Mouse (Mus musculus) testis, adult 2 months (tissue): ENCODE results near the gene Tspo2. TPM values are rescaled to one million over a fixed set of nuclear protein-coding genes. Genes with fewer than 3 reads are reported as not detected.

Experiments
- H3K27ac ChIP-seq: fragments of 200-500 bp; 2 replicates; pipeline ENCODE4 v1.5.1; 2012; ENCODE audit warnings: low read depth, low read length; ENCODE audit not compliant: control insufficient read depth, insufficient read depth
- H3K27me3 ChIP-seq: fragments of 200-500 bp; 2 replicates; pipeline ENCODE4 v1.6.1; 2012; ENCODE audit warnings: mild to moderate bottlenecking, low read length, moderate library complexity; ENCODE audit not compliant: control insufficient read depth, insufficient read depth
- H3K36me3 ChIP-seq: fragments of 200-500 bp; 2 replicates; pipeline ENCODE4 v1.6.1; 2012; ENCODE audit warnings: mild to moderate bottlenecking, low read length; ENCODE audit not compliant: control insufficient read depth, insufficient read depth
- H3K4me1 ChIP-seq: fragments of 200-500 bp; 2 replicates; pipeline ENCODE4 v1.6.1; 2012; ENCODE audit warnings: low read length; ENCODE audit not compliant: control insufficient read depth, insufficient read depth
- H3K4me3 ChIP-seq: fragments of 200-500 bp; 2 replicates; pipeline ENCODE4 v1.5.1; 2012; ENCODE audit warnings: low read depth, mild to moderate bottlenecking, low read length, moderate library complexity, mixed read lengths; ENCODE audit not compliant: control insufficient read depth
- CTCF ChIP-seq: fragments of 200-500 bp; IDR thresholded peaks from 2 replicates; pipeline ENCODE4 v1.5.1; 2012; ENCODE audit warnings: low read depth, mild to moderate bottlenecking, inconsistent platforms, low read length, moderate library complexity; ENCODE audit not compliant: control insufficient read depth, insufficient read depth, insufficient replicate concordance
- POLR2A ChIP-seq: fragments of 200-500 bp; IDR thresholded peaks from 2 replicates; pipeline ENCODE4 v1.6.1; 2012; ENCODE audit warnings: low read depth, mild to moderate bottlenecking, inconsistent platforms, low read length, moderate library complexity; ENCODE audit not compliant: control insufficient read depth
- polyA plus RNA-seq: library from polyadenylated mRNA; depleted of rRNA; stranded (reverse); fragments of >200 nt; gene quantifications from 2 replicates; pipeline ENCODE4 v1.2.3, GENCODE M21; 2012; rRNA removed

Tspo2 gene
- polyA plus RNA-seq, 1 experiment = not detected

GRCm38 (mm10) chr17:48404706-48405105 lies 46.6 kb downstream of the Tspo2 start:
- TF ChIP-seq POLR2A = no peak
- TF ChIP-seq CTCF = no peak

DNA sequence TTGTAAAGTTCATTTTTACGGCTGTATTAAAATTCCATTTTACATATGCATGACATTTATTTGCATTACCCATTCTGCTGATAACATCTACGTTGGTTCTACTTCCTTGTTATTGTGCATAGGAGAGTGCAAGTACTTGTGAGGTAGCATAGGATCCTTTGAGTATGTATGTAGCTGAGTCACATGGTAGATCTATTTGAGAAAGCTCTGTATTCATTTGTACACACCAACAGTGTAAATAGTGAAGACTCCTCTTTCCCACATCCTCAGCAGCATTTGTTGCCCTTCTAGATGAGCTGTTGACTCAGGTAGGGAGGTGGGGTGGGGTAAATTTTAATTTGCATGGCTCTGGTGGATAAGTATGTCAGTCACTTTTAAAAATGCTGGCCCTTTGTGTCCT lies 47.5 kb downstream of the Tspo2 start:
- H3K27me3 ChIP-seq = no peaks in the 10 kb centered on the region
- no peak overlapping the region for H3K4me3 ChIP-seq
- TF ChIP-seq POLR2A (no peak), CTCF (no peak)
- no peak overlapping the region for H3K27ac ChIP-seq
- H3K4me1 ChIP-seq = no peaks in the 10 kb centered on the region; the same call in 1 of the 2 replicates
- no peaks in the 10 kb centered on the region for H3K36me3 ChIP-seq

More at GRCm38 (mm10) chr17:48404706-48405105, 46.6 kb downstream of the Tspo2 start:
- no peaks in the 10 kb centered on the region for H3K36me3 ChIP-seq
- no peak overlapping the region for H3K4me3 ChIP-seq
- no peak overlapping the region for H3K27ac ChIP-seq
- H3K4me1 ChIP-seq = no peaks in the 10 kb centered on the region; the same call in 1 of the 2 replicates
- no peaks in the 10 kb centered on the region for H3K27me3 ChIP-seq

DNA sequence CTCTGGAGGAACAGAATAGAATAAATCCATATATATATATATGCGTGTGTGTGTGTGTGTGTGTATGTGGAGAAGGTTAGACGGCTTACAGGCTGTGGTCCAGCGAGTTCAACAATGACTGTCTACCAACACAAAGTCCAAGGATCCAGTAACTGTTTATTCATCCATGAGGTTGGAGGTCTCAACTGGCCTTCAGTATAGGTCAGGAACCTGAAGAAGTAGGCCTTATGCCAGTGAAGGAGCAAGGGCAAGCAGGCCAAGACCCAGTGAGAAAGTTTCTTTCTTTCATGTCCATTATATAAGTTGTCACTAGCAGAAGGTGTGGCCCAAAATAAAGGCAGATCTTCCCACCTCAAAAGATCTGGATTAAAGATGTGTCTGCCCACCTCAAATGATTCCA lies 48.6 kb downstream of the Tspo2 start:
- no peak overlapping the region for H3K4me3 ChIP-seq
- H3K36me3 ChIP-seq = no peaks in the 10 kb centered on the region; the same call in 1 of the 2 replicates
- no peaks in the 10 kb centered on the region; the same call in 1 of the 2 replicates for H3K4me1 ChIP-seq
- no peak overlapping the region for H3K27ac ChIP-seq
- TF ChIP-seq POLR2A = no peak
- no peak for TF ChIP-seq CTCF
- no peaks in the 10 kb centered on the region for H3K27me3 ChIP-seq

DNA sequence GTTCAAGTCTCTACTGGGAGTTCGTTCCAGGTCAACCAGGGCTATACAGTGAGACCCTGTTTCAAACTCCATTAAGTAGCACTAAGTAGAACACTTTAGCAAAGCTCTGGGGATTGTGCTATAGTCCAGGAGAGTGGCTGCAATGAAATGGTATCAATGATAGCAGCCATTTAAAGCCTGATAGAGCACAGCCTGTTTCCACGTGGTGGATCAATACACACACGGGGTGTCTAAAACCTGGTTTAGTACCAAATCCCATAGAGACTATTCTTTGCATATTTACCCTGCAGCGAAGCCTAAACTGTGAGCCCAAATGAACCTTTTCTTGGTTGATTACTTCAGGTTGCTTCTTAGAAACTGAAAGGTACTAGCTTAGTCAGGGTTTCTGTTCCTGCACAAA lies 49.6 kb downstream of the Tspo2 start:
- TF ChIP-seq POLR2A (no peak), CTCF (no peak)
- no peaks in the 10 kb centered on the region; the same call in 1 of the 2 replicates for H3K36me3 ChIP-seq
- H3K27ac ChIP-seq = no peak overlapping the region
- no peak overlapping the region for H3K4me3 ChIP-seq
- H3K27me3 ChIP-seq = no peaks in the 10 kb centered on the region
- H3K4me1 ChIP-seq = no peaks in the 10 kb centered on the region

Other genes starting within 250 kb of the Tspo2 start
- 2.1 and 2.6 TPM in 2 replicates for gene Trem1, start 218.8 kb downstream of the Tspo2 start, polyA plus RNA-seq
- not detected in 2 replicates for gene Trem3, start 203.7 kb downstream of the Tspo2 start, polyA plus RNA-seq
- 0.16 TPM in 1 of 2 replicates, not detected in the other for gene Treml4, start 187.2 kb downstream of the Tspo2 start, polyA plus RNA-seq
- gene Treml2, start 152.0 kb downstream of the Tspo2 start, polyA plus RNA-seq = not detected in 2 replicates
- 7.8 and 9.8 TPM in 2 replicates for gene B430306N03Rik, start 135.4 kb downstream of the Tspo2 start, polyA plus RNA-seq
- gene Trem2, start 105.1 kb downstream of the Tspo2 start, polyA plus RNA-seq = 1.3 and 2.4 TPM in 2 replicates
- 0.17 TPM in 1 of 2 replicates, not detected in the other for gene Treml1, start 91.6 kb downstream of the Tspo2 start, polyA plus RNA-seq
- gene Nfya, start 41.6 kb downstream of the Tspo2 start, polyA plus RNA-seq = 73.1 and 73.8 TPM in 2 replicates
- gene Oard1, start 41.5 kb downstream of the Tspo2 start, polyA plus RNA-seq = 16.3 and 19.2 TPM in 2 replicates
- gene Apobec2, start 18.6 kb downstream of the Tspo2 start, polyA plus RNA-seq = 0.41 and 0.76 TPM in 2 replicates
- 0.73 and 1.4 TPM in 2 replicates for gene Unc5cl, start 3.4 kb upstream of the Tspo2 start, polyA plus RNA-seq